Comparison of ENCODE assay signal across 9 mouse cellular contexts in the genomic region with DNA sequence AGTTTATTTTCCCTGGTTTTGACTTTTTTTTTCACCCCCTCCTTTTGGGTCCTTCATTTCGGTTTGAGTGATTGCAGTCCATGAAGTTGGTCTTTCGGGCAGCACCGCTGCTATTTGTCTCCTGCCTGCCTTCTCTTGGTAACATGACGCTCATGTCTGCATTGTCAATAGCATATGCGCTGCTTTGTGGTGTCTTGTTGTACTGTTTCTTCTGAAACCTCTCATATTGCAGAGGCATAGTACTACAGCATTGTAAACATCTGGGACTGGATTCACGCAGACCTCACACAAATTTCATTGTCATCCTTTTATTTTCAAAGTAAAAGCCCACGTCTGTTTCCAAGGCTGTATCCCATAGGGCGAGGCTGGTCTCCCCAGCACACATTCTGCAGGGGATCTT. TPM values are rescaled to one million over a fixed set of nuclear protein-coding genes. Genes with fewer than 3 reads are reported as not detected.
DNase-seq lines count a peak whose midpoint lies in the region; ATAC-seq and TF ChIP-seq lines count a peak whose summit lies in the region.
"Had no signal": no experiment of that assay in that cellular context is flagged by ENCODE, and none has a peak within 500 bp of the region (broad histone marks: within the 10 kb centered on the region; RNA-seq: fewer than 3 reads in every experiment).

No protein-coding gene starts in this region.

- H3K4me2 ChIP-seq in lung, embryonic 14.5 days = peak overlapping the region; percentile 74
- H3K4me2 ChIP-seq in forebrain, embryonic 11.5 days (ENCODE audit: low read depth, low read length, severe bottlenecking) = peak overlapping the region; percentile 88; the same call in 1 of the 2 replicates
- H3K4me2 ChIP-seq in limb, embryonic 12.5 days = peak overlapping the region; percentile 90
- H3K4me2 ChIP-seq in stomach, embryonic 15.5 days = peak overlapping the region; percentile 89

- TF ChIP-seq CTCF in lung, embryonic 14.5 days (IDR thresholded peaks at IDR 0.05; ENCODE audit: low read depth) = no peak

- peak overlapping the region; percentile 43 for H3K4me3 ChIP-seq in lung, embryonic 14.5 days (ENCODE audit: low read depth, low read length)
- no peak overlapping the region for H3K4me3 ChIP-seq in forebrain, embryonic 11.5 days (ENCODE audit: low read depth, low read length)
- H3K4me3 ChIP-seq in limb, embryonic 12.5 days (replicated peaks) = peak overlapping the region; percentile 57
- peak overlapping the region; percentile 56 for H3K4me3 ChIP-seq in stomach, embryonic 15.5 days (replicated peaks)

- no peaks in the 10 kb centered on the region for H3K36me3 ChIP-seq in lung, embryonic 14.5 days (ENCODE audit: insufficient read depth)
- H3K36me3 ChIP-seq in forebrain, embryonic 11.5 days (ENCODE audit: control insufficient read depth, insufficient read depth, low read length) = no peaks in the 10 kb centered on the region
- H3K36me3 ChIP-seq in limb, embryonic 12.5 days = no peaks in the 10 kb centered on the region
- H3K36me3 ChIP-seq in stomach, embryonic 15.5 days = no peaks in the 10 kb centered on the region

- H3K27me3 ChIP-seq in lung, embryonic 14.5 days (ENCODE audit: insufficient read depth, low read length) = 0 out of 2 replicates have a peak, but pooled peaks cover 6% of the 10 kb centered on the region
- peaks cover 19% of the 10 kb centered on the region for H3K27me3 ChIP-seq in forebrain, embryonic 11.5 days (ENCODE audit: control insufficient read depth, insufficient read depth, low read length)
- 0 out of 2 replicates have a peak, but pooled peaks cover 4% of the 10 kb centered on the region for H3K27me3 ChIP-seq in limb, embryonic 12.5 days
- 0 out of 2 replicates have a peak, but pooled peaks cover 3% of the 10 kb centered on the region for H3K27me3 ChIP-seq in stomach, embryonic 15.5 days (replicated peaks)

- no peaks in the 10 kb centered on the region for H3K9me3 ChIP-seq in lung, embryonic 14.5 days (ENCODE audit: low read depth, low read length)
- no peaks in the 10 kb centered on the region for H3K9me3 ChIP-seq in forebrain, embryonic 11.5 days (ENCODE audit: control insufficient read depth, low read length)
- no peaks in the 10 kb centered on the region for H3K9me3 ChIP-seq in limb, embryonic 12.5 days
- H3K9me3 ChIP-seq in stomach, embryonic 15.5 days = no peaks in the 10 kb centered on the region

- peak; percentile 48 for DNase-seq in lung, embryonic 14.5 days
- DNase-seq in lung, postnatal 25 days (ENCODE audit: low spot score) = no peak
- DNase-seq in forebrain, embryonic 11.5 days (ENCODE audit: low spot score) = peak; percentile 49
- DNase-seq in adrenal gland, adult 18-20 months (ENCODE audit: low spot score in 2 of 2) = no peak
- no peak for DNase-seq in layer of hippocampus, postnatal 25 days (ENCODE audit: extremely low spot score in 1 of 2, low spot score in 1 of 2)
- DNase-seq: layer of hippocampus, adult 9-11 months had no signal

- 5% methylated on average over 8 of the region's 8 CpGs for WGBS in lung, embryonic 14.5 days
- 8% methylated on average over 8 of the region's 8 CpGs for WGBS in forebrain, embryonic 11.5 days
- WGBS in limb, embryonic 12.5 days = 4% methylated on average over 8 of the region's 8 CpGs
- WGBS in stomach, embryonic 15.5 days = 12% methylated on average over 8 of the region's 8 CpGs

- H3K4me1 ChIP-seq in lung, embryonic 14.5 days (ENCODE audit: insufficient read depth) = no peaks in the 10 kb centered on the region
- 0 out of 2 replicates have a peak, but pooled peaks cover 3% of the 10 kb centered on the region for H3K4me1 ChIP-seq in forebrain, embryonic 11.5 days (replicated peaks; ENCODE audit: control insufficient read depth, insufficient read depth, low read length)
- peaks cover 13% of the 10 kb centered on the region for H3K4me1 ChIP-seq in limb, embryonic 12.5 days (replicated peaks)
- no peaks in the 10 kb centered on the region for H3K4me1 ChIP-seq in stomach, embryonic 15.5 days

- ATAC-seq in lung, embryonic 14.5 days (ENCODE audit: insufficient read depth) = peak; percentile 25; the same call in 1 of the 2 replicates
- ATAC-seq in forebrain, embryonic 11.5 days (replicated peaks; ENCODE audit: low FRiP score) = no peak
- no peak for ATAC-seq in limb, embryonic 12.5 days (ENCODE audit: insufficient number of reproducible peaks, insufficient read depth, low FRiP score, low TSS enrichment, low read depth)
- ATAC-seq in stomach, embryonic 15.5 days (ENCODE audit: insufficient read depth, low FRiP score, low read depth) = no peak

- H3K27ac ChIP-seq in lung, embryonic 14.5 days (ENCODE audit: low read depth) = peak overlapping the region; percentile 72
- no peak overlapping the region for H3K27ac ChIP-seq in forebrain, embryonic 11.5 days (ENCODE audit: low read depth, low read length)
- H3K27ac ChIP-seq in limb, embryonic 12.5 days = peak overlapping the region; percentile 45; the same call in 1 of the 2 replicates
- H3K27ac ChIP-seq in stomach, embryonic 15.5 days = peak overlapping the region; percentile 57; the same call in 1 of the 2 replicates

- H3K9ac ChIP-seq in lung, embryonic 14.5 days = peak overlapping the region; percentile 60
- no peak overlapping the region for H3K9ac ChIP-seq in forebrain, embryonic 11.5 days (ENCODE audit: low read length)
- peak overlapping the region; percentile 64; the same call in 1 of the 2 replicates for H3K9ac ChIP-seq in limb, embryonic 12.5 days (replicated peaks)
- no peak overlapping the region for H3K9ac ChIP-seq in stomach, embryonic 15.5 days

RNA-seq across cellular contexts. Expression of a gene that starts 46.7 kb away (rescaled TPM):
- polyA plus RNA-seq in lung, embryonic 14.5 days (2014; fragmentation: Nextera tagmentation; extraction: Ambion mirVana) = 16.8 and 19.6 TPM in 2 replicates
- polyA plus RNA-seq in forebrain, embryonic 11.5 days (2014; fragmentation: Nextera tagmentation; extraction: Ambion mirVana) = 0.35 and 0.37 TPM in 2 replicates
- polyA plus RNA-seq in limb, embryonic 12.5 days (2016; fragmentation: Nextera tagmentation; extraction: Ambion mirVana) = 7.9 and 9.1 TPM in 2 replicates
- polyA plus RNA-seq in stomach, embryonic 15.5 days (2015; fragmentation: Nextera tagmentation; extraction: Ambion mirVana) = 6.0 and 9.5 TPM in 2 replicates
- total RNA-seq in adrenal gland, adult 18-20 months (2021) = 1 to 10 TPM; 1.6 to 3.6 TPM
- 10 to 100 TPM; 10.6 to 12.7 TPM for total RNA-seq in layer of hippocampus, postnatal 25 days (2021)
- total RNA-seq: neutrophil, adult 5-6 weeks had no signal

Comparison
In these comparisons a context has a peak if more than half of its experiments do, and no peak if none do; other contexts are left out.
1. DNase-seq: peak in lung, embryonic 14.5 days (single experiment) and forebrain, embryonic 11.5 days (single experiment); none in lung, postnatal 25 days (single experiment), adrenal gland, adult 18-20 months (0 of 2) and layer of hippocampus, postnatal 25 days (0 of 2).
2. H3K9ac ChIP-seq: peak in lung, embryonic 14.5 days (single experiment) and limb, embryonic 12.5 days (single experiment); none in forebrain, embryonic 11.5 days (single experiment) and stomach, embryonic 15.5 days (single experiment).
3. Peak in every context shown above with its lines, with median percentiles within 50 percentile points of each other: H3K4me2 ChIP-seq.